Mouse (Mus musculus): ENCODE results near the gene Atxn7l2.

The Atxn7l2 gene

DNA sequence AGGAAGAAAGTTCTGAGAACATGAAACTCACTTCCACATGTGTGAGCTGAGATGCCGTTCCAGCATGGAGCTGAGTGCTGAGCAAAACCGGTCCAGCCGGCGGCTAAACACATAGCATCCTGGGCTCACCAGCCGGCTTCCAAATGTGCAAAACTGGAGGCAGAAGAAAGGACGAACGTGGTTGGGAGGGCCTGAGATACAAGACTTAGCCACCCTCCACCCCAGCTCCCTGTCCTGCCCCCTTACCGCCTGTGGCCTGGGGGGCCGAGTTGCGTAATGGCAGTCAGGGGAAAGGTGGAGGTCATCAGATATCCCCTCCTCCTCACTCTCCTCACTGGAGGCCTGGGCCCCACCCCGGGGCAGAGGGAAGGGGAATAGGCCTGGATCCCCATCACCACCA is 6.3 kb downstream of the Atxn7l2 start:
- DNase-seq = no peak

DNA sequence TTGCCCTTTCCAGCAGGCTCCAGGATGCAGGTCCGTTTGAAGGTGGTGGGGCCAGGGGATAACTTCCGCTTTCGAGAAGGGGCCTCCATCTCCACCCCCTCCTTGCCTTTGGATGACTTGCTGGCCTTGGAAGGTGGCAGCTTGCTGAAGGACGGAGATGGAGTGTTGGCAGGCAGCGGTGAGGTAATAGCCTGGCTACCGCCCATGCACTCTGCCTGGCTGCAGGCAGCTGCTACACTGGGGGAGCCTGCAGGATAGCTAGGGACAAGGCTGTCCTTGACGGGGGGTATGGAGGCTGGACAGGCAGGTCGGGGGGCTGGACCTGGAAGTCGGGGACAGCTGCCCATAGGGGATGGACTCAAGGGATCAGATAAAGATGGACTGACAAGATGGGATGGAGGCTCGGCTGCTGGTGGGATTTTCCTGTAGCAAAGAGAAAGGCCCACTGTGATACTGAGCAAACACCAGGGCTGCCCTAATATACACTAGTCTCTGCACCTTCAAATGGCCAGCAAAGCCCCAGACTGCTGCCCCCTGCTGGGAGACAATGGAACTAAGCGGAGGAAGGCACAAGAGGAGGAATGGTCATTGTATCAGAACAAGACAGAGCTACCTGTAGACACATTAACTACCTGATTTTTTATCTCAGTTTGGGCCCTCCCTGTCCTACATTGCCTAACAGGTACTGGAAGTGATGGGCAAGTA is 7.0 kb downstream of the Atxn7l2 start:
- peak; percentile 82 for DNase-seq

DNA sequence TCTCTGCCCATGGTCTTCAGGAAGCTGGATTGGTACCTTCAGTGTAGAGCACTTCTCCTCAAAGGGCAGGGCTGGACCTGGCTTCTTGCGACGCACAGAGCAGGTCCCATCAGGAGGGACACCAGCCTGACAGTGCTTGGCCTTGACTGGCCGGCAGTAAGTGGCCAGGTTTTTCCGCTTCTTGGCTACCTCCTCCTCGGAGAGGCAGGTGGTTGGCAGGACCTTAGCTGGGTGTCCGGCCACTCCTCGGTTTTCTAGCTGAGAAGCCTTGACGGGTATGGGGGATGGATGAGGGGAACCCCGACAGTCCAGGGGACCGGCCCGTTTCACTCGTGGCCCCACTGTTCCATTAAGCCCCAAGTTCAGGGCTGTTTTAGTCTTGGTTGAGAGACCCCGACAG is 7.5 kb downstream of the Atxn7l2 start:
- DNase-seq = no peak

DNA sequence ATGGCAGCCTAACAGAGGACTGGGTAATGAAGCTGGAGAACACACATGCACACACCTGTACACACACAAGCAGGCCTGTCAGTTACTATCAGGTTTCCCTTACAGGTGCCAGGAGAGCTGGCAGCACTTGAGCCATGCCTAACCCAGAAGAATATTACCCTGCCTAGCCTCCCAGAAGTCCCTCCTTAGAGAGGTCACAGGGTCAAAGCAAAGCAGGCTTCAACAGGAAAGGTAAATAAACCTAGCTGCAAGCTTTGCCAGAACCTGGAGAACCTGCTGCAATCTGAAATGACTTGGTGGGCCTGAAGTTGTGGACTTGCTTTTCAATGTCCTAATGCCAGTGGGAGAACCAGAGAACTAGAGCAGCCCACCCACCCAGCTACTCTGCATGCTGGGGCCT is 8.2 kb downstream of the Atxn7l2 start:
- no peak for DNase-seq

DNA sequence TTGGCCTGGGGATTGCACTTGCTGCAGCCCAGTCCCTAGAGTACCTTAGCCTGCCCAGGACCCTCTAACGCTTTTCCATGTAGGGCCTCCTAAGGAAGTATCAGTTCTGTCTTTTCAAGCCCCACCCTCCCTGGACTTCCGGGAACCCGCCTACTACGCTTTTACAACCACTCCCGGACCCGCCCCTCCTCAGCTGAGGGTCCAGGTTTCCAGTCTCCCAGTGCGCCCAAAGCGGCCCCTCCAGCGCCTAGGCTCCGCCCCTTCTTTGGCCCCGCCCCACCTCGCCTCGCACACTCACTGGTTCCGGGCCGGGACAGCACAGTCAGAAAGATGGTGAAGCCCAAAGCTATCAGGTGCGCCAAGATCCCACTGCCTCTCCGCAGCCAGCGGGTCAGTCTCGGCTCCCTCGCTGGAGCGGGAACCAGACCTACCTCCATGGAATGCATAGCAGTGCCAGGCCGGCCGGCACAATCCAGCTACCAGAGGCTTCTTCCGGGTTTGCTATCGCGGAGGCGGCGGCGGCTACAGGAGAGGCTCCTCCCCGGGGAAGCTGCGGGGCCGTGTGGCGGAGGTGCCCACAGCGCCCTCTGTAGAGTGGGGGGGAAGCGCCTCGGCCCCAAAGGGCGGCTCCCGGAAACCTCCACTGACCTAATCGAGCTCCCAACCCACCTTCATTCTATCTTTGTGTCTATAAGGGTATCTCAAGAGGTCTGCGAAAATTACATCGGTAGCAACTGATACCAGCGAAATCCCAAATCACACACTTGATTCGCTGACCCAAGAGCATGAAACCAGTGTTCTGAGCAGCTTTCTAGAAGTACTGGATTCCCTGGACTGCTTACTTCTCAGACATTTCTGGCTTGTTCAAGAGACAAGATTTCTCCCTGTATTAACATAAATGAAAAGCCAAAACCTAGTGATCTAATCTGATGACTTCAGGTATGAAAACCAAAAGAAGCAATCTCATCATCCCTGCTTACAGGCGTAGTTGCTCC is 10.1 kb downstream of the Atxn7l2 start, which contains the start of gene Cyb561d1:
Gene Cyb561d1, minus strand, starts transcription at position 884 of the 995 bp plus-strand sequence.
- peak; percentile 96 for DNase-seq

DNA sequence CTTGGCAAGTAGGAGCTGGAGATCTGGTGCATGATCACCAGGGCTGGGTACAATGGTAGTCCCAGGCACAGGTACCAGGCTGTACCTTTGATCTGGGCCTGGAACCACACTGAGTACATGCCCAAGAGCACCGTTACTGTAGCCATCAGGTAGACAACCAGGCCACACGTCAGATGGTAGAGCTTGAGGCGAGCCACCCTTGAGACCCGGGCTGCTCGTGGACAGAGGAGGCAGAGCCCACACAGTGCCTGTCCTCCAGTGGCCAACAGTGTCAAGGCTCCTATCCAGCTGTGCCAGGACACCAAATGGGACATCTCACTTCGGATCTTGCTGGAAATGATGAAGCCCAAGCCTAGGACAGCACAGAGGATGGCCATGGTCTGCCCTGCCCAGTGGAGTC is 11.5 kb downstream of the Atxn7l2 start:
- no peak for DNase-seq

DNA sequence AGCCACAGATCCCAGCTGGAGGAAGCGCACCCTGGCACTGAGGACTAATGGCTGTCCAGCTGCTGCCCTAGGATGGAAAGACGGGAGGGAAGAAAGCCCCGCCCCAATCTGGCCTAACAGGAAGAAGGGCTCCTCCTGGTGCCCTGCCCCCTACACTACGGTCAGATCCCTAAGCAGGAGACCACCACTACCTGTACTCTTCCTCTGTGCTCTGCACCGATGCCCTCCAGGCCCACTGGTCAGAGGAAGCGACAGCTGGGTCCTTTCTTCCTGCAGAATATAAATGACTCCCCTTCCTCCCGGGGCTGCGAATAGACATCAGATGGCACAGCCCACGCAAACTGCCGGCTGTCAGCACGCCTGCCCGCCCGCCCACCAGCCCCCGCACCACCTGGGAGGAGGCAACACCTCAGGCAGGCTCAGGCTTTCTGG is 13.7 kb downstream of the Atxn7l2 start:
- peak; percentile 49 for DNase-seq

DNA sequence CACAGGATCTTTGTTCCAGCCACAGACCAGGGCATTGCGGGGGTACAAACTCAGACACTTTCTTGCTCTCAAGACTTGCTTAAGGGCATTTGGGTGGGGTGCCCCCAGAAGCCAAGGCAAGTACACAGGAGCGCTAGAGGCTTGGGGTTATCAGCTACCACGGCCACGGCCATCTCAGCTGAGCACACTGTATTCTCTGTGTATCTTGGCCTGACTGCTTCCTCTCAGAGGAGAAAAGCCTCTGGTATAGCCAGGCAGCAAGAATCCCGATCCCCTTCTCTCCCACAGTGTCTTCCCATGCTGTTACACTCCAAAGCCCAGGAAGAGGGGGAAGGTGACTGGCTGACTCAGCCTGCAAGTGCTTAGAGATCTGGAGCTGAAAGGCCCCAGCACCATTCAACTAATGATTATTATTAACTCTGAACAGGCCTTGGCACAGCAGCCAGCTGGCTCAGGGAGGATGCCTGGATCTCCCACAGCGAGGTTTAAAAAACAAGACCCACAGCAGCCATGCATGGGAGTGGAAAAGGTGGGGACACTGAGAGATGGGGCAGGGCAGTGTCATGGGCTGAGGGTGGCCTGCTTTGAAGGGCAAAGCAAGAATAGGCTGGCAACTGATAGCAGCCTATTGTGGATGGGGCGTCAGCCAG is 14.7 kb downstream of the Atxn7l2 start:
- no peak for DNase-seq

DNA sequence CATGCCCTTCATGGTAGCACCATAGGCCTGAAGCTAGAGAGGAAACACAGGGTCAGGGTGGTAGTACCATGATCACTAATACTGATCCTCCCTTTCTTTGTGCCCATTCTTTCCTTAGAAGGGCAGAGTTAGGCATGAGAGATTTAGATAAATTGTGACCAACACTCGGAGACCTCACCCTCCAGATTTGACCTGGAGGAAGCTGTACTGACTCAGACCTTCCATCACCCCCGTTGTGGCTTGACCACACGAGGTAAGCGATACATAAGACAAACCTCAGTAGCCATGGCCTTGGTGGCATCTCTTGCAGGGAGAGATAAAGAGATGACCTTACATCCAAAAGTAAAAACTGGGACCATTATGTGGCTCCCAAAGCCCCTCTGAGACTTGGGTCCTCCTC is 15.4 kb downstream of the Atxn7l2 start:
- no peak for DNase-seq

DNA sequence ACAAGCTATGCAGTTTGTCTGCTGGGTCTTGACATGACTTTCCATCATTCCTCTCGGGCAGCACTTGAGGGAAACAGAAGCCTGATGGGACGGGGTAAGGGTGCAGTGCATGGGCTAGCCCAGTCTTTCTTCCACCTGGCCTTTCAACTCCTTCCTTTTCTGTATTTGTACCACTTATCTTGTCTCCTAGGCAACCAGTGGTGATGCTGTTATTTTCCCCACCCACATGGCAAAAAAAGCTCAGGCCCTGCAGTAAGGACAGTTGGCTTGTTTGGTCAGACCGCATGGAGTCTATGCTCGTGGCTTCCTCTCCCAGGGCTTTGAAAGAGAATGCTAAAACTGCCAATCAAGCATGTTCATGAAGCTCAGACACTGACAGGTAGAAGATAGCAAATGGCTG is 17.0 kb downstream of the Atxn7l2 start:
- DNase-seq = no peak

DNA sequence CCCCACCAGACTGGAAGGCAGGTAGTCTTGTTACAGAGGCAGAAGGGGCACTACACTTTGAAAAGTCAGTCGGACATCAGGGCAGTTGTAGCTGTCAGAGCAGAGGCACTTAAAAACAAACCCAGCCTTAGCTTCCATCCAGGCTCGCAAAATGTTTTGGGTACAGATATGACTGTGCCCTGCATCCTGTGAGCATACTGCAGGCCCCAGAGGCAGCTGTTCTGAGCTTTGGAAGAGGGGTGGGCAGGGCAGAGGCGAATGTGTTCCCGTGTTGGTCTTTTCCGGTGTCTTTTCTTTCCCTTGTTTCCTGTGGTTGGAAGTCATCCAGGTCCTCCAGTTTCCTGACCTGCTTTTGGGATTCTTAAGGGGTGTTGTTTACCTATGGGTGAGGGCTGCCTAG is 20.8 kb downstream of the Atxn7l2 start:
- DNase-seq = no peak

DNA sequence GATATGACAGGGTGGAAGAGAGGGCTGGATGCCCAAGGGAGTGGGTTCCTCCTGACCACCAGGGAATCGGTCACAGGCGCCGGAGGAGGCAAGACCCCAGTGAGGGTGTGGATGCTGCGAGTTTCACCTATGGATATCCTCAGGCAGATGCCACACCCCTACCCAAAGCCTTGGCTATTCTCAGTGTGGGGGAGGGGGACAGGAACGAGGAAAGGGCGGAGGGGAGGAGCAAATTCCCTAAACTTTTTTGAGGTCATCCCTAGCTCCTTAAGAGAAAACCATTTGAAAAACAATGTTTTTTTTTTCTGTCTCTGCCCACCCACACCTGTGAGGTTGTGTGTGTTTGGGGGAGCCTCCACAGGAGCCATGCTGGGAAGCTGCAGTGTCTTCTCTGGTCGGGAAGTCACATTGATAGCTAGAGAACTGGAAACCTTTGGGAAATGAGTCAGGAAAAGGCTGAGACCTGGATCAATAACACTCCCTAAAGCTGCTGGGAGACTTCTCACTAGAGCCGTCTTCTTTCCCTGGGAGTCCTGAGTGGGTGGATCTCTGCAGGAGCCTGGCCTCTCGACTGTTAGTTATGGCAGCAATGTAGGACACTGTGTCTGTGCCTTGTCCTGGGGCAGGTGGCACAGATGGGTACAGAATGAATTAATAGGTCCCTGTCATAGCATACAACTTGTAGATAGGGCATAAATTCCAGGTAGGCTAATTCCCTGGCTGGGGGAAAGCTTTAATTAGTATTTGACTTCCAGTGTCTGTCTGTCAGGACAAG is 21.8 kb downstream of the Atxn7l2 start:
- DNase-seq = no peak

DNA sequence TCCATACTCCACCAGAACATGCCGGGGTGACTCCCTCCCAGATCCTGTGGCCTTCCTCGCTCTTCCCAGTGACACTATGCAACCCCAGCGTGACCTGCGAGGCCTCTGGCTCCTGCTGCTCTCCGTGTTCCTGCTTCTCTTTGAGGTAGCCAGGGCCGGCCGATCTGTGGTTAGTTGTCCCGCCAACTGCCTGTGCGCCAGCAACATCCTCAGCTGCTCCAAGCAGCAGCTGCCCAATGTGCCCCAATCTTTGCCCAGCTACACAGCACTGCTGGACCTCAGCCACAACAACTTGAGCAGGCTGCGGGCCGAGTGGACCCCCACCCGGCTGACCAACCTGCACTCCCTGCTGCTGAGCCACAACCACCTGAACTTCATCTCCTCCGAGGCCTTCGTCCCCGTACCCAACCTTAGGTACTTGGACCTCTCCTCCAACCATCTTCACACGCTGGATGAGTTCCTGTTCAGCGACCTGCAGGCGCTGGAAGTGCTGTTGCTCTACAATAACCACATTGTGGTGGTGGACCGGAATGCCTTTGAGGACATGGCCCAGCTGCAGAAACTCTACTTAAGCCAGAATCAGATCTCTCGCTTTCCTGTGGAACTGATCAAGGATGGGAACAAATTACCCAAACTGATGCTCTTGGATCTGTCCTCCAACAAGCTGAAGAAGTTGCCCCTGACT is 23.5 kb downstream of the Atxn7l2 start:
- DNase-seq = no peak

DNA sequence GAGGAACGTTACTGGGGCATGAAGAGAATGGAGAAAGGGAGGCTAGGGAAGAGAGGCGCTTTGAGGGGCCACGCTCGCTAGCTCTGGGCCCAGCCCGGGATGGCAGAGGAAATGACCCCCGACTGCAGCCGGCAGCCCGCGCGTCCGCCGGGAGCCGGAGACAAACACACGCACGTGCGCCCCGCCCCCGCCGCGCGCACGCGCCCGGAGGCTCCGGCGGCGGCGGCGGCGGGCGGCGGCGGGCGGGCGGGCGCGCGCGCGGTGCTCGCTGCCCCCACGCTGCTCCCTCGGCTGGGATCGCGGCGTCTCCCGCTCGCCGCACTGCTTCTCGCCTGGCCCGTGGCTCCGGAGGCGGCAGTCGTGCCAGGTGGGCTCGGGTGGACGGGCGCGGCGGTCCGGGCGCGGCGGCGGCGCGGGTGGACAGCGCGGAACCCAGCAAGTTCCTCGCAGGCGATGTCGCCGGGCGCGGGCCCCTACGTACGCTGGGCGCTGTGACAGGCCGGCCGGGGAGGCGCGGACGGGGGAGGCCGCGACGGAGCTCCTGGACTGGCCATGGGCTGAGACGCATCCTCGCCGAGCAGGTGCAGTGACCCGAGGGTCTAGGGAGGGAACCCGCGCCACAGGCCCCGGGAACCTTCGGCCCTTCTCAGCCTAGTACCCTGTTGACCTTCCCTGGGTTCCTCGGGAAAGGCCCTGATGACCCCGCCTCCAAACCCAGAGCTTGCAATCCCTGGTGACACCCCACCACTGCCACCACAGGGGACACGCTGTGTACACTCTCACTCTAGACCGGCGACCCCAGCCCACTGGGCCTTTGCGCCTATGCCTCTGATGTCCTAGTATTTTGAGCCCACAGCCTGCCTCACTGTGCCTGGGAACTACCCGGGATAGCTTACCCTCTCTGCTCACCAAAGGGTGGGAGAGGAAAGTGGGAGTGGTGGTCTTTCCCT is 24.4 kb downstream of the Atxn7l2 start, which contains the start of gene Amigo1:
Gene Amigo1, plus strand, starts transcription at position 238 of the 950 bp plus-strand sequence.
- peak; percentile 79 for DNase-seq

DNA sequence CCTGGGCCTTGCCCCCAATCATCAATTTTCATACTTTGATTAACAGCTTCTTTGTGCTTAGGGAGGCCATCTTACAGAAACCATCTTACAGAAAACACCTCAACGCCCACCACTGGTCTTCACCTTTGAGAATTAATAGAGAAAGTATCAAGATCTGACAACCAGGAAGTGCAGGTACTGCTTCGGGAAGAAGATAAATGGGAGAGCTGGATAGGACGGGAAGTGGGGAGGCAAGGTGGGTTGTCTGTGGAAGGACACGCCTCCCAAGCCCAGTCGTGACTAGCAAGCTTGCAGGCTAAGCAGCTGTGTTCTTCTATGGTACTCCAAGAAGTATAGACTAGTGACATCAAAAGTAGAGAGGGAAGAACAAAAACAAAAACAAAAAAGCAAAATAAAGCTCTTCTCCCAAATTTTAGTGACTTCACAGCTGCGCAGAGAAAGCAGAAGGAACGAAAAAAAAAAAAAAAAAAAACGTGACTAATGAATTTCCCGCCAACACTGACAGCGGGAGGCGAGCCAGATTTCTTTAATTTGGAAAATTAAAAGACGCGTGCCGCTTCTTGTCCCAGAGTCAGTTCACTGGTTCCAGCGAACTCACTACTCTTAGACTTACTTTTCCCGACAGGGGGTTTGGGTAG is 25.2 kb downstream of the Atxn7l2 start:
- DNase-seq = no peak

DNA sequence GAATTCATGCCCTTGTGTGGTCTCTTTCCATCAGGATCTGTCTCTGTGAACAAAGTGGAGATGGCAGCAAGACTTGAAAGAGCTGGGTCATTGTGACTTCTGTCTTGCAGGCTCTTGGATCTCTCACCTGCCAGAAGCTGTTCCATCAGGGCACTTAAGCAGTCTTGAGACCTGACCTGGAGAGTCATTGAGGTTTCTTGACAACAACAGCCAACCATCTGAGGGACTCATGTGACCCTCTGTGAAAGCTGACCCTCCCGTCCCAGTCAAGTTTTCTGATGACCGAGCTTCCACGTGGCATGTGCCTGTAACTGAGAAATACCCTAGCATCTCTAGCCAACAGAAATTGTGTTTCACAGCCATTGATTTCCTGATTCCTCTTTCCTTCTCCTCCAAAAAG is 26.0 kb downstream of the Atxn7l2 start:
- DNase-seq = no peak

DNA sequence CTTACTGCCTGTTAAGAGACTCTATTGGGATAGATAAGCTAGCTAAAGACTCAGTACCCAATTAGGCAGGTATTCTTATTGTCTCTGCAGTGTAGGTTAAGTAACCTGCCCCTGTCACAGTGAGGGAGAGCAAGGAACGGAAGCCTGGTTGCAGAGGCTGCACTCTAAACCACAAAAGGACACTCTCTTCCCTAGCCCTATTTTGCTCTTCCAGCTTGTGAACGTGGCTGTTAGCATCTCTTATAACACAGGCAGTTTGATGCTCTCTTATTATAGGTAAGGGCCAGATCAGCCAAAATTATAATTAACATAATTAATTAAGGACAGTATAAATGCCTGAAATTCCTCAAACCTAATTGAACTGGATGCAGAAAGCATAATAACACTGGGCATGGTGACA is 30.2 kb downstream of the Atxn7l2 start:
- DNase-seq = no peak

DNA sequence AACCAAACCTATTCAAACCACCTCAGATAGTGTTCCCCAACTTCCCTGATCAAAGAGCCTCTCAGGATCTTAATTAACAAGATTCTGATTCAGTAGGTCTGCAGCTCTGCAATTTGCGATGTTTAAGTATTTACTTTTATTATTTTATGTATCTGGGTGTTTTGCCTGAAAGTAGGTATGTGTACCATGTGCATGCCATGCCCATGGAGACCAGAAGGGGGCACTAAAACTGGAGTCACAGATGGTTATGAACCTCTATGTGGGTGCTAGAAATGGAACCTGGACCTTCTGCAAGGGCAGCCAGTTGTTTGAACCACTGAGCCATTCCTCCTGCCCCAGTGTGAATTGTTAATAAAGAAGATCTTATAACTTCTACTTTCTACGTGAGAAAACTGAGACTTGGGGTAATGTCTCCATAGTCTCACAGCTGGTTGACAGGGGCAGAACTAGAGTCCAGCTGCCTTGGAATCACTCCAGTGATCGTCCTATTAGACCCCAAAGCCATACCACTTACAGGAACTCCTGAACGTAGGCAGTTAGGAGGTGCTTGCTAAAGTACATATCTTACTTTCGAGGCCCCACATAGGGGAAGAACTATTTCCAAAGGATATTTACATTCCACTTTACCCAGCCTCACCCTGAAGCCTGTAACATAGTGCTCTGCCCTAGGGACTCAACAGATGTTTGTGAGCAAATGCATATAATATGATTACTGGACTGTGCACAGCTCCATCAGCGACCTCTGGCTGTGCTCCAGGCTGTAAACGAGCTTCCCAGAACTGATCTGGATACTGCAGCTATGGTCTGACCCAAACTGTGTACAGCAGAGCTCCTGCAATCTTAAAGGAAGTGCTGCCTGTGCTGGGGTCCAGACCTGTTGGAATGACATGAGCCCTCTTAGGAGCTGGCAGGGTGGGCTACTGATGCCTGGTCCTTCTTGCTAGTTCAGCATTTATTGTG is 31.7 kb downstream of the Atxn7l2 start:
- peak; percentile 42 for DNase-seq
